Mouse (Mus musculus) urinary bladder, postnatal 0 days (tissue): Measurements from ENCODE around the gene Vmn1r203. TPM values are rescaled to one million over a fixed set of nuclear protein-coding genes. Genes with fewer than 3 reads are reported as not detected.

ENCODE experiments used
- polyA plus RNA-seq: library from polyadenylated mRNA; unstranded; fragments of >200 nt; fragmentation: Nextera tagmentation; extraction: Ambion mirVana; gene quantifications from 2 replicates; pipeline ENCODE4 v1.2.1, GENCODE M21; 2015

The Vmn1r203 gene
- not detected in 2 replicates for polyA plus RNA-seq

GRCm38 (mm10) chr13:22517814-22518213, at the start of gene Vmn1r203:
Gene Vmn1r203 (plus strand): TSS chr13:22518114.

GRCm38 (mm10) chr13:22471623-22472022, 46.3 kb upstream of the Vmn1r203 start, which contains the start of gene Vmn1r201:
Gene Vmn1r201 (plus strand): TSS chr13:22471923.

GRCm38 (mm10) chr13:22505281-22505680, 12.6 kb upstream of the Vmn1r203 start, which contains the start of gene Vmn1r202:
Gene Vmn1r202 (minus strand): TSS chr13:22505381.

DNA sequence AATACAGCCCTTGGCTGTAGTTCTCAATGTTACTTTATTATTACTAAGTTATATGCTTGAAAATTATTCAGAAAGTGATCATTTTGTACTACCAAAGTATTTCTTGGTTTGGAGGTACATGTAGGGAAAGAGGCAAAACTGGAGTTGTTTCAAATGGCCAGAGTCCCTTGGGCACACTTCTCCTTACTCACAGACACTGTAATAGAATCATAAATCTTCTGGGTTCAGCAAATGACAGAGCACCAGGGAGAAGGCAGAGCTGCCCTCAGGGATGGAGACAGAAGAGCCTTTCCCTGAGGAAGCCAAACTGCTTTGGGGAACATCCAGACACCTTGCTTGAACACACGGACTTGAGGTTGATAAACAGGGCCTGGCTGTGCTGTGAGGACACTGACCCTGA, 35.0 kb downstream of the Vmn1r203 start, which contains the start of gene Vmn1r204:
Gene Vmn1r204 (plus strand): TSS at position 301 of the 400 bp plus-strand sequence.

Other genes starting within 250 kb of the Vmn1r203 start
- not detected in 2 replicates for gene Vmn1r195, start 247.6 kb upstream of the Vmn1r203 start, polyA plus RNA-seq
- not detected in 2 replicates for gene Vmn1r196, start 228.2 kb upstream of the Vmn1r203 start, polyA plus RNA-seq
- gene Vmn1r197, start 193.5 kb upstream of the Vmn1r203 start, polyA plus RNA-seq = not detected in 2 replicates
- gene Vmn1r198, start 167.8 kb upstream of the Vmn1r203 start, polyA plus RNA-seq = not detected in 2 replicates
- gene Vmn1r199, start 138.3 kb upstream of the Vmn1r203 start, polyA plus RNA-seq = not detected in 2 replicates
- gene Vmn1r200, start 127.7 kb upstream of the Vmn1r203 start, polyA plus RNA-seq = not detected in 2 replicates
- not detected in 2 replicates for gene Vmn1r201, start 46.2 kb upstream of the Vmn1r203 start, polyA plus RNA-seq
- not detected in 2 replicates for gene Vmn1r202, start 12.7 kb upstream of the Vmn1r203 start, polyA plus RNA-seq
- not detected in 2 replicates for gene Vmn1r204, start 35.1 kb downstream of the Vmn1r203 start, polyA plus RNA-seq
- gene Vmn1r205, start 74.9 kb downstream of the Vmn1r203 start, polyA plus RNA-seq = not detected in 2 replicates
- not detected in 2 replicates for gene Vmn1r206, start 106.1 kb downstream of the Vmn1r203 start, polyA plus RNA-seq
- gene Vmn1r207-ps, start 211.5 kb downstream of the Vmn1r203 start, polyA plus RNA-seq = not detected in 2 replicates